Mouse (Mus musculus) C2C12 (cell line): Measurements from ENCODE around the gene Ankrd2. TPM values are rescaled to one million over a fixed set of nuclear protein-coding genes. Genes with fewer than 3 reads are reported as not detected.
A peak's percentile ranks its signal among the peaks of the same experiment; 100 is the strongest.

Experiments used
- H3K27me3 ChIP-seq: one replicate; pipeline ENCODE4 v1.6.1; 2011; ENCODE audit not compliant: control insufficient read depth, insufficient read depth, insufficient read length
- H3K36me3 ChIP-seq: one replicate; pipeline ENCODE4 v1.6.1; 2011; ENCODE audit not compliant: control insufficient read depth, insufficient read depth
- H3K4me3 ChIP-seq: one replicate; pipeline ENCODE4 v1.5.1; 2011; ENCODE audit warnings: mild to moderate bottlenecking, control low read depth; ENCODE audit not compliant: poor library complexity, insufficient read depth, severe bottlenecking
- H3K79me2 ChIP-seq: one replicate; pipeline ENCODE4 v1.6.1; 2011; ENCODE audit not compliant: control insufficient read depth, insufficient read depth
- H3K79me3 ChIP-seq: one replicate; pipeline ENCODE4 v1.6.1; 2011; ENCODE audit warnings: low read depth, control low read depth
- H3ac ChIP-seq: one replicate; pipeline ENCODE3; 2011; ENCODE audit warnings: low read depth; ENCODE audit not compliant: control insufficient read depth, insufficient read length
- CEBPB ChIP-seq: IDR thresholded peaks from one replicate; pipeline ENCODE4 v1.6.1; 2011; ENCODE audit warnings: low read depth, mild to moderate bottlenecking, control low read depth, moderate library complexity
- CTCF ChIP-seq: IDR thresholded peaks from one replicate; pipeline ENCODE4 v1.5.1; 2011; ENCODE audit not compliant: control insufficient read depth, insufficient read depth, insufficient read length
- FOSL1 ChIP-seq: IDR thresholded peaks from one replicate; pipeline ENCODE4 v1.8.0; 2011; ENCODE audit warnings: mild to moderate bottlenecking, low read length; ENCODE audit not compliant: poor library complexity, insufficient read depth, severe bottlenecking
- MAX ChIP-seq: IDR thresholded peaks from one replicate; pipeline ENCODE4 v1.6.1; 2011; ENCODE audit warnings: mild to moderate bottlenecking, control low read depth
- MYOD1 ChIP-seq: IDR thresholded peaks from one replicate; pipeline ENCODE4 v1.6.1; 2011; ENCODE audit warnings: low read depth; ENCODE audit not compliant: control insufficient read depth, insufficient read length
- MYOG ChIP-seq: IDR thresholded peaks from one replicate; pipeline ENCODE4 v1.6.1; 2011; ENCODE audit not compliant: control insufficient read depth, insufficient read length; ENCODE audit errors: extremely low read depth
- USF1 ChIP-seq: IDR thresholded peaks from one replicate; pipeline ENCODE4 v1.6.1; 2011; ENCODE audit warnings: low read depth, mild to moderate bottlenecking, control low read depth, moderate library complexity
- polyA plus RNA-seq: library from polyadenylated mRNA; unstranded; fragments of >200 nt; fragmentation: generic; extraction: Trizol; gene quantifications from one replicate; pipeline ENCODE4 v1.2.1, GENCODE M21; 2012; ENCODE audit warnings: missing spikeins

Gene Ankrd2
- polyA plus RNA-seq, 1 experiment, result 0.15 TPM

GRCm38 (mm10) chr19:42016840-42017239, 19.0 kb upstream of the Ankrd2 start:
- Histone ChIP-seq H3K36me3 (no peaks in the 10 kb centered on the region), H3K27me3 (no peaks in the 10 kb centered on the region), H3K79me2 (peaks cover 86% of the 10 kb centered on the region), H3K4me3 (peak overlapping the region; percentile 28), H3K79me3 (peaks cover 49% of the 10 kb centered on the region), H3ac (peak overlapping the region; percentile 70)
- no peak for TF ChIP-seq MYOG
- no peak for TF ChIP-seq CTCF
- TF ChIP-seq MYOD1, result peak; percentile 89
- peak; percentile 76 for TF ChIP-seq FOSL1
- no peak for TF ChIP-seq CEBPB
- TF ChIP-seq MAX, result peak; percentile 69
- TF ChIP-seq USF1, result no peak

DNA sequence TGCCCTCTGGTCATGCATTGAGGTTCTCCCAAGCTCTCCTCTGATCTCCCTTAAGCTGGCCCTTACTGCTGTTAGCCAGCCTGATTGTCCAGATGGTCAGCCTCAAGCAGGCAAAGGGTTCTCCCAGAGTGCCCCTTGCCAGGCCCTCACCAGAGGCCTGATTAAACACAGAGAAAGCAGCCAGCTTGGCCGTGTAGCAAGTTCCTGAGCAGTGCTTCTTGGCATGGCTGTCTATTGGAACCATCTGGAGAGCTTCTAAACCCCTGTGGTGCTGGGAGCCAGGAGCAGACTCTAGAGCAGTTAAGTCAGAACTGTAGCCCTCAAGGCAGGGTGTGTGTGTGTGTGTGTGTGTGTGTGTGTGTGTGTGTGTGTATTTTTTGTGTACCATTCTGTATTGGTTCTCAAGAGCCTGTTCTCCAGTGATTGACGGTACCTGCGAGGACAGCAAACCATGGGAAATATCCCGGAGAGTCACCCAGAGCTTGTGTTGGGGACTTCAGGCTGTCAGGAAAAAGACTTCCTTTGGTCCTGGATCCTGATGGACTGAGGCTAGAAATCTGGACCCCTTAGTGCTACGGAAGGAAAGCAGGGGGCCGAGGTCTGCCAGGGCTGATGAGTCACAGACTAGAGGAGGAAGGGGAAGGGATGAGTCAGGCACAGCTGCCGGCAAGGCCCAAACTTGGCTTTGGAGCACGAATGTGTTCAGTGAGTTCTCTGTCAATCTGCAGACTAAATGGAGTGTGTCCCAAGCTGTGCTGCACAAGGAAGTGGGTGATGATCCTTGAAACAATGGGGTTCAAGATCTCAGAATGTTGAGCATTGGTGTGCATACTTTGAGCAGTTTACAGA, 18.2 kb upstream of the Ankrd2 start:
- H3K79me3 ChIP-seq, result peaks cover 53% of the 10 kb centered on the region
- H3K79me2 ChIP-seq, result peaks cover 86% of the 10 kb centered on the region
- no peak for TF ChIP-seq CEBPB
- no peak for TF ChIP-seq MYOG
- no peak for TF ChIP-seq CTCF
- TF ChIP-seq MAX, result peak; percentile 77
- TF ChIP-seq MYOD1, result peak; percentile 97
- TF ChIP-seq FOSL1, result peak; percentile 96
- peak overlapping the region; percentile 28 for H3K4me3 ChIP-seq
- no peaks in the 10 kb centered on the region for H3K36me3 ChIP-seq
- H3ac ChIP-seq, result peak overlapping the region; percentile 70
- no peaks in the 10 kb centered on the region for H3K27me3 ChIP-seq

DNA sequence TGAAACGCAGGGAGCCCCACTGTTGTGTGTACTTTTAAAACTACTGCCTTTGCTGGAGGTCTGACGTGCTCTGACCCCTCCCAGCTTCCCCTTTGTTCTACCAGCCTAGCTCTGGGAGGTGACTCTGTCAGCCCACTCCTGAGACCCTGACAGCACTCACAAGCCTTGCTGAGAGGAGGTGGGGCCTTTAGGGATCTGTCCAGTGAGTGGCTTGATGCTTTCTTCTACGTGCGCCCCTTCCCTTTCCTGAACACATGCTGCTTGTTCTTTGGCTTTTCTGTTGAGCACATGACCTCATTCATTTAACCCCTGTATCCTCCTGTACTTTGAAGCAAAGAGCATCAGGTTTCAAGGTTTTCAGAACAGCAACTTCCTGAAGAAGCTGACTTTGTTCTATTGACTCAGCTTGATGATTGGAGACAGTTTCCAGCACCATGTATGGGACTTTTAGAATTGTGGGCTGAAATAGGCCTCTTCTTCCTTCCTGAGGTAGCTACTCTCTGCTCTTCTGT, 16.7 kb upstream of the Ankrd2 start:
- Histone ChIP-seq H3K79me2 (peaks cover 86% of the 10 kb centered on the region), H3K27me3 (no peaks in the 10 kb centered on the region), H3K4me3 (no peak overlapping the region), H3K36me3 (no peaks in the 10 kb centered on the region), H3K79me3 (peaks cover 52% of the 10 kb centered on the region), H3ac (peak overlapping the region; percentile 4)
- TF ChIP-seq MAX (peak; percentile 37), FOSL1 (no peak), CEBPB (no peak), USF1 (peak; percentile 56), MYOG (no peak), MYOD1 (no peak), CTCF (no peak)

DNA sequence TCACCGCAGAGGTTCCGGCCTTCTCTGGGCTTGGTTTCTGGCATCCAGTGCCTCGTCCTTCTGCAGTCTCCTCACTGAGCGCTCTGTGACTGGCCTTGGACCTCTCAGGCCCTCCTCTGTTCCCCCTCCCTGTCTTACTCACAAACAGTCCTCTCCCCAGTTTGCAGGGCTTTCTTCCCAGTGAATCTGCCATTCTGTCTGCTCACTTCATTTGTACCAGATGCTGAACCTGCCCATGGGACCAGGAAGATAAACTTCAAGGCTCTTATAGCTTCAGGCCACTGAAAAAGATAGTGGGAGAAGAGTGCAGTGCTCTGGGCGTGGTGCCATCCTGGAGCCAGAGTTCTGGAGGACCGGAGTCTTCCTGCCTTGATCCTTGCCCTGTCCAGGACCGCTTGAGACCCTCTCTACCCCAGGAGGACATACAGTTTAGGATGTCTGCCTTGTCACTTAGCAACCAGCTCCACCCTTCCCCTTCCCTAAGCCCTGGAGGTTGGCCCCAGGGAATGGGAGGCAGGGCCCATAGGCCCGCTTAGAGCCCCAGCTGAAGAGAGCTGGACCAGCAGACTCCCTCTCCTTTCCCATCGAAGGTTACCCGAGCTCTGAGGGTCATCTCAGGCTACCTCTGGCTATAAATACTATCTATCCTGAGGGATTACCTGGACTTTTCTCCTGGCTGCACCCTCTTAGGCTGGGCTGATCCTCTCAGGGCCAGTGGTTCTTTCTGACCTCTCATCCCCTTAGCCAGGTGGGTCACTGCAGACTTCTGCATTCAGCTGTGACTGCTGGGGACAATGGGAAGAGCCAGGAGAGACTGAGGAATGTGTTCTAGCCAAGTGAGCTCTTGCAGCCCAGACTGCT, 13.9 kb upstream of the Ankrd2 start:
- TF ChIP-seq MYOG, result no peak
- no peak for TF ChIP-seq USF1
- no peak for TF ChIP-seq CTCF
- no peak for TF ChIP-seq MYOD1
- no peak for TF ChIP-seq MAX
- no peak for TF ChIP-seq CEBPB
- TF ChIP-seq FOSL1, result no peak
- H3K27me3 ChIP-seq, result no peaks in the 10 kb centered on the region
- peaks cover 85% of the 10 kb centered on the region for H3K79me2 ChIP-seq
- H3ac ChIP-seq, result peak overlapping the region; percentile 24
- H3K36me3 ChIP-seq, result no peaks in the 10 kb centered on the region
- no peak overlapping the region for H3K4me3 ChIP-seq
- H3K79me3 ChIP-seq, result peaks cover 48% of the 10 kb centered on the region

GRCm38 (mm10) chr19:42022542-42022848, 13.3 kb upstream of the Ankrd2 start:
- H3K79me2 ChIP-seq, result peaks cover 91% of the 10 kb centered on the region
- no peak overlapping the region for H3ac ChIP-seq
- no peak overlapping the region for H3K4me3 ChIP-seq
- no peak for TF ChIP-seq USF1
- TF ChIP-seq CTCF, result no peak
- no peak for TF ChIP-seq CEBPB
- no peak for TF ChIP-seq MYOG
- TF ChIP-seq MAX, result no peak
- no peak for TF ChIP-seq FOSL1
- no peak for TF ChIP-seq MYOD1
- no peaks in the 10 kb centered on the region for H3K36me3 ChIP-seq
- no peaks in the 10 kb centered on the region for H3K27me3 ChIP-seq
- H3K79me3 ChIP-seq, result peaks cover 51% of the 10 kb centered on the region
